Mouse (Mus musculus): Measurements from ENCODE around the gene Gria3.

DNA sequence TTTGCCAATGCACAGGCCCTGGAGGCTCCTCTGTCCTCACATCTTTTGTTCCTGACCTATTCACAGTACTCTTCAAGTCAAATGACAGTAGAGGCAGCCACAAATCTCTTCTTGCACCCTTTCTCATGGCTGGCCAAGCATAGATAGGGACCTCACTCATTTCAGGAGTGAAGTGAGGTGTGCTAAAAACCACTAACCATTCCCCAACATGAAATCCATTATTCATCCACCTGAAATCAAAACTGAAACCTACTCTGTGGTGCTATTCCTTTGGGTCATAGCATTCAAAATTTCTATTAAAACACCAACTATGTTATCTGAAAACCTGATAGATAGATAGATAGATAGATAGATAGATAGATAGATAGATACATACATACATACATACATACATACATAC, 2.2 kb upstream of the Gria3 start:
- TF ChIP-seq CTCF (conservative IDR thresholded peaks at IDR 0.05; ENCODE audit: low read length) (no peak), NANOG (IDR thresholded peaks at IDR 0.05; ENCODE audit: borderline replicate concordance, low read length) (no peak), POU5F1 (IDR thresholded peaks at IDR 0.05; ENCODE audit: borderline replicate concordance, low read length) (no peak)
